Mouse (Mus musculus) intestine, postnatal 0 days (tissue): ENCODE measurements at regions not wholly inside any gene's neighbourhood (a gene's known extent, or its start where the extent isn't known, plus 50 kb on each side); places are given as distances from the start of the nearest gene placed in this dataset.
"Not testable (repeated sequence)": the region's sequence is repeated elsewhere in the genome, so short reads cannot be mapped to it uniquely, and the experiment has no call there.

Source experiments
- ATAC-seq: fragments of 200-750 bp; cut with Nextera tagmentation; 2 replicates; pipeline ENCODE4 v1.8.0; 2017; ENCODE audit warnings: mild to moderate bottlenecking, moderate TSS enrichment, moderate library complexity
- H3K27ac ChIP-seq: fragments of 300-500 bp; sonication (generic); 2 replicates; pipeline ENCODE4 v1.5.1; 2014; ENCODE audit warnings: mild to moderate bottlenecking, low read depth, low read length, moderate library complexity
- H3K27me3 ChIP-seq: fragments of 300-500 bp; sonication (generic); replicated peaks from 2 replicates; pipeline ENCODE4 v1.6.1; 2014; ENCODE audit warnings: low read length, mixed read lengths; ENCODE audit not compliant: control insufficient read depth, insufficient read depth
- H3K36me3 ChIP-seq: fragments of 300-500 bp; sonication (generic); 2 replicates; pipeline ENCODE4 v1.6.1; 2014; ENCODE audit warnings: mild to moderate bottlenecking, moderate library complexity; ENCODE audit not compliant: control insufficient read depth, insufficient read depth
- H3K4me1 ChIP-seq: fragments of 300-500 bp; sonication (generic); replicated peaks from 2 replicates; pipeline ENCODE4 v1.6.1; 2014; ENCODE audit warnings: antibody characterized with exemption, low read length, mixed read lengths; ENCODE audit not compliant: control insufficient read depth, insufficient read depth
- H3K4me2 ChIP-seq: fragments of 300-500 bp; sonication (generic); replicated peaks from 2 replicates; pipeline ENCODE4 v1.6.1; 2014; ENCODE audit warnings: low read depth, mild to moderate bottlenecking, moderate library complexity
- H3K4me3 ChIP-seq: fragments of 300-500 bp; sonication (generic); 2 replicates; pipeline ENCODE4 v1.5.1; 2014; ENCODE audit warnings: low read depth, low read length
- H3K9ac ChIP-seq: fragments of 300-500 bp; sonication (generic); 2 replicates; pipeline ENCODE4 v1.6.1; 2014; ENCODE audit warnings: mild to moderate bottlenecking, low read depth, low read length
- H3K9me3 ChIP-seq: fragments of 300-500 bp; sonication (generic); 2 replicates; pipeline ENCODE4 v1.6.1; 2016; ENCODE audit warnings: mixed run types; ENCODE audit not compliant: control insufficient read depth
- CTCF ChIP-seq: sonication (generic); IDR thresholded peaks from 2 replicates; pipeline ENCODE4 v1.5.1; 2016; ENCODE audit warnings: low read depth, mild to moderate bottlenecking, control low read depth, antibody characterized with exemption, moderate library complexity
- WGBS: fragments of 180-500 bp; shearing (Covaris S2); extraction: QIAGEN DNeasy Blood & Tissue Kit; methylation state at CpG from one replicate; pipeline ENCODE4 v1.1.7; 2014; 5-methylcytosine and 5-hydroxymethylcytosine counted together

DNA sequence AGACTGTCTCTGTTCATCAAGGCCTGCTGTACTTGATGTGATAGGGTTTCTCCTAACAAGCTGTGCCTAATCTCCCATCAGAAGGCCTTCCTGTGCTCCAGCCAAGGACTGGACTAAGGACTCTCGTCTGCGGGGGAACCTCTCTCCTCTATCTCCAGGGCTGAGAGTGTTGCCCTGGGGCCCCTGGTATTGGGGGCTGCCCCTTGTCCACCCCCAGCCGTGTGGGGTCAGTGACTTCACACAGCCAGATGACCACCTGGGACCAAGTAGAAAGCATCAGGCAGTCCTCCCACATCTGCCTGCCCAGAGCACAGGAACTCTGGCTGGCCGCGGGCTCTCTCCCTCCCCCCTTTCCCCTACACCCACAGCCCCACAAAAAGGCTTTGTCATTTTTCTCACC lies 651.5 kb upstream of the Kif2b start:
- ATAC-seq = no peak
- Histone ChIP-seq H3K9me3 (no peaks in the 10 kb centered on the region), H3K27me3 (no peaks in the 10 kb centered on the region), H3K36me3 (no peaks in the 10 kb centered on the region), H3K4me3 (no peak overlapping the region), H3K4me1 (no peaks in the 10 kb centered on the region), H3K4me2 (no peak overlapping the region), H3K9ac (no peak overlapping the region), H3K27ac (no peak overlapping the region)
- 73% methylated on average over 5 of the region's 5 CpGs for WGBS
- TF ChIP-seq CTCF = no peak

DNA sequence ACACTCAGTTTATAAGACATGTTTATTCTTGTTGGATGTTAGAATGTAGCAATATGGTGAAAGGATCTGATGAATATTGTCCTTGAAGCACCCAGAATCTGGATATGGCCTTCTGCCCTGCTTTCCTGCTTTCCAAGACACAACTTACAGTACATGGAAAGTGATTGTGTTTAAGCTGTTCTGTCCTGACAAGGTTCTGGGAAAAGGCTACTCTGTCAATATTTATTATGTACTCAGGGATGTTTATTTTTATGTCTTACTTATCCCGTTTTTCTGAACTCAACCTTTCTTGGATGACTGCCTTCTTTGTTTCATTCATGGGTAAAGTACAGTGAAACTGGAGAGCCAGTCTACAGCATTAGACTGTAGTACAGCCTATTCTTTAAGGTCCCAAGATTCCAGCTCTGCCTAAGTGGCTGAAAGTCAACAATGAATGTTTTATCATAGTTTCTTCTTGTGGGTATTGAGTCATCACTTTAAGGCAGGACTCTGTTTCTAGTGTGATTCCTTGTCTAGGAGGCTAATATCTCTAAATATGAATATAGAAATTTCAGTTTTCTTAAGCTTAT lies 631.7 kb upstream of the Kif2b start:
- Histone ChIP-seq H3K9me3 (no peaks in the 10 kb centered on the region), H3K27ac (no peak overlapping the region), H3K4me2 (no peak overlapping the region), H3K4me1 (no peaks in the 10 kb centered on the region), H3K27me3 (no peaks in the 10 kb centered on the region), H3K9ac (no peak overlapping the region), H3K36me3 (no peaks in the 10 kb centered on the region), H3K4me3 (no peak overlapping the region)
- no peak for ATAC-seq
- WGBS = 13% methylated on average over 1 of the region's 1 CpGs
- no peak for TF ChIP-seq CTCF

DNA sequence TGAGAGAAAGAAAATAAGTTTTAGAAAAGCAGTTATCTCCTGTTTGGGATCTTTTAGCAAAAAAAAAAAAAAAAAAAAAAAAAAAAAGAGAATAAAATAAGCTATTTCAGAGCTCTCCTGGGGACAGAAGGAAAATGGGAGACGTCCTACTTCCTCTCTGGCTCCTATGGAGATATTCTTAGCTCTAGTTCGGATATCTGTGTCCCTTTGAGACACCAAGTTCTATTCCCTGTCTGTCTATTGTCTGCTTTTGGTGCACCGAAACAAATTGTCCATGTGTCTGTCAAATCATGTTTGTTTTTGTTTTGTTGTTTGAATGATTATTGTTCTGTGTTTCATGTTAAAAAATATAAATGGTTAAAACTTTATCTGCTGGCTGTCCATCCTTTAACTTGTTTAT lies 601.0 kb upstream of the Kif2b start:
- H3K4me1 ChIP-seq, H3K9me3 ChIP-seq, H3K4me3 ChIP-seq, H3K27ac ChIP-seq, H3K27me3 ChIP-seq, H3K9ac ChIP-seq, ATAC-seq, H3K36me3 ChIP-seq, H3K4me2 ChIP-seq: not testable (repeated sequence)
- 64% methylated on average over 3 of the region's 3 CpGs for WGBS

DNA sequence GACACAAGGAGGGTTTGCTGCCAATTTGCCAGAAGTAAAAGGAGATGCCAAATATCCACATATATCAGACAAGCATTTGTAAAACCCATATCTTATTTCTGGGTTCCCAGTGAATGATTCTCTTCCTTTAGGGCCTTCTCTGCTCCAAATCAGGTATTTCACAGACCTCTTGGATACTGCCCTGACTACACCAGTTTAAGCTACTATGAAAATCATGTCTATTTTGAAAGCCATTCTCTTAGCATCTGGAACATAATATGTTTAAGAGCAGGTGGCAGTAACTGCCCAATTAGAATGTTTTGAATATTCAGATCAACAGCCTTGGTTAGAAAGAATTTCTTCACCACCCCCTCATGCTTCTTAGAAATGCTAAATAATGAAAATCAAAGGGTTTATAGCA lies 575.8 kb upstream of the Kif2b start:
- Histone ChIP-seq H3K4me1 (no peaks in the 10 kb centered on the region), H3K9ac (no peak overlapping the region), H3K36me3 (no peaks in the 10 kb centered on the region), H3K4me2 (no peak overlapping the region), H3K27me3 (no peaks in the 10 kb centered on the region), H3K27ac (no peak overlapping the region), H3K9me3 (no peaks in the 10 kb centered on the region), H3K4me3 (no peak overlapping the region)
- TF ChIP-seq CTCF = no peak
- ATAC-seq = no peak

DNA sequence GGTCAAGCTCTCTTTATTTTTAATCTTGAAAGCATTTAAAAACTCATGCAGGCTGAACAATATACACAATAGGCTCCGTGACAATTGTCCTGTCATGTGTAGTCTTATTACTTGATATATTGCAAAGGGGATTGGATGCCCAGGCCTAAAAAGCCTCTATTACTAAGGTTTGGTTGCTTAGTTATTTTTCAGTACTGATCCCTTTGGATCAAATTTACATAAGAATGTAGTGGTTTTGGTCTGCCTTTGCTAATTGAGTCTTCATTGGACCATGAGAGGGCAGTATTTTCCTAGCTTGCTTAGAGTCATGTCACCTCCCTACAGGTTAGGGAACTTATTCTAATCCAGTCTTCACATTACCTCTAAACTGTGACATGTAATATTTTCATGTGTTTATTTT lies 558.3 kb upstream of the Kif2b start:
- no peak overlapping the region for H3K4me2 ChIP-seq
- WGBS = 65% methylated on average over 1 of the region's 1 CpGs
- no peak overlapping the region for H3K4me3 ChIP-seq
- no peak for ATAC-seq
- H3K9me3 ChIP-seq = no peaks in the 10 kb centered on the region
- no peak overlapping the region for H3K9ac ChIP-seq
- no peaks in the 10 kb centered on the region for H3K27me3 ChIP-seq
- no peaks in the 10 kb centered on the region for H3K4me1 ChIP-seq
- H3K36me3 ChIP-seq = no peaks in the 10 kb centered on the region
- TF ChIP-seq CTCF = peak; percentile 33
- no peak overlapping the region for H3K27ac ChIP-seq

DNA sequence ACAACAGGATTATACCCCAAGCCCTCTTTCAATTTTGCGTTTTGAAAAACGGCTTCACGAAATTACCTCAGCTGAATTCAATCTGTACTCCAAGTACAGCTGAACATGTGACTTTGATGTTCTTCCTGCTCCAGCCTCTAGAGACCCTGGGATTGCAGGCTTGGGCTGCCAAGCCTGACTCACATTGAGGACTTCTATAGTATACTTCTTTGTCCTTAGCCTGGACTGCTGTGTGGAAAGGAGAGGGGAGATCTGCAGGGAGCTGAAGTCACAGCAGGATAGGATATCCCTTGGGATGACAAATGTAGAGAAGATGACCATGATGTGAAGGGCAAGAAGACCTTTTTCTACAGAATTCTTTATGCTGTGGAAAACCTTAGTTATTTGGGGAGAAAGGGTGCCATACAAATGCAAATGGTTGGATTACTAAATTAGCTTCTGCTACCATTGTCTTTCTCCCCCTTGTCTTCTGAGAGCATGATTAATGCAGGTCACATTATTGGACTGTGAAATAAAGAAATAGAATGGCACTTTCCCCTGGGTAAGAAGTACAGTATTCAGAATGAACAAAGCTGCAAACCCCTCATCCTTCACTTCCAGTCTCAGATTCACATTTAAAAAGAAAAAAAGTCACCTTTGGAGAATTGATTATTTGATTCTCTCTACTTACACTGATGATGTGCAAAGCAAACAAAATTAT lies 557.7 kb upstream of the Kif2b start:
- H3K4me2 ChIP-seq = no peak overlapping the region
- H3K9ac ChIP-seq = no peak overlapping the region
- no peak overlapping the region for H3K4me3 ChIP-seq
- WGBS = 66% methylated on average over 3 of the region's 3 CpGs
- no peak overlapping the region for H3K27ac ChIP-seq
- no peaks in the 10 kb centered on the region for H3K27me3 ChIP-seq
- no peak for TF ChIP-seq CTCF
- H3K9me3 ChIP-seq = no peaks in the 10 kb centered on the region
- H3K36me3 ChIP-seq = no peaks in the 10 kb centered on the region
- ATAC-seq = no peak
- H3K4me1 ChIP-seq = no peaks in the 10 kb centered on the region
